Mouse (Mus musculus) ES-E14 (cell line): ENCODE measurements around the gene Tbc1d23. TPM values are rescaled to one million over a fixed set of nuclear protein-coding genes. Genes with fewer than 3 reads are reported as not detected.

Experiments used
- DNase-seq: peaks from one replicate; pipeline ENCODE4 v3.0.0-alpha.2; 2013; ENCODE audit warnings: low read depth, low spot score
- H3K27ac ChIP-seq: 2 replicates; pipeline ENCODE4 v1.5.1; 2012; ENCODE audit warnings: low read depth, mild to moderate bottlenecking, low read length, moderate library complexity, mixed read lengths; ENCODE audit not compliant: poor library complexity, insufficient read depth, severe bottlenecking
- H3K36me3 ChIP-seq: 2 replicates; pipeline ENCODE4 v1.6.1; 2012; ENCODE audit warnings: mild to moderate bottlenecking, low read length, moderate library complexity, mixed read lengths; ENCODE audit not compliant: control insufficient read depth, poor library complexity, insufficient read depth, severe bottlenecking
- H3K4me1 ChIP-seq, 2 experiments: fragments of 150-350 bp in 1 of 2; sonication (generic) in 1 of 2; 2 replicates each; pipeline ENCODE4 v1.6.1; 2012; ENCODE audit warnings: low read length in 2 of 2, mild to moderate bottlenecking in 1 of 2, mixed read lengths in 1 of 2; ENCODE audit not compliant: control insufficient read depth in 2 of 2, insufficient read depth in 2 of 2, poor library complexity in 1 of 2
- H3K4me3 ChIP-seq, 2 experiments: fragments of 150-350 bp in 1 of 2; sonication (generic) in 1 of 2; 2 replicates each; pipeline ENCODE4 v1.5.1; 2012; ENCODE audit warnings: low read length in 2 of 2, low read depth in 1 of 2, mild to moderate bottlenecking in 1 of 2, mixed read lengths in 1 of 2; ENCODE audit not compliant: insufficient read depth in 1 of 2, poor library complexity in 1 of 2, severe bottlenecking in 1 of 2
- H3K9ac ChIP-seq: 2 replicates; pipeline ENCODE4 v1.6.1; 2012; ENCODE audit warnings: low read depth, mild to moderate bottlenecking, low read length, mixed read lengths; ENCODE audit not compliant: poor library complexity, insufficient read depth, severe bottlenecking
- H3K9me3 ChIP-seq: fragments of 150-350 bp; sonication (generic); 2 replicates; pipeline ENCODE4 v1.6.1; 2012; ENCODE audit warnings: low read depth, mild to moderate bottlenecking, low read length; ENCODE audit not compliant: control insufficient read depth, insufficient read depth
- CHD2 ChIP-seq: IDR thresholded peaks from 2 replicates; pipeline ENCODE4 v1.6.1; 2014; ENCODE audit warnings: mild to moderate bottlenecking, low read depth, low read length, inconsistent platforms
- HCFC1 ChIP-seq: IDR thresholded peaks from 2 replicates; pipeline ENCODE4 v1.6.1; 2012; ENCODE audit warnings: low read length, inconsistent platforms, borderline replicate concordance; ENCODE audit not compliant: insufficient read depth
- MAFK ChIP-seq: IDR thresholded peaks from 2 replicates; pipeline ENCODE4 v1.6.1; 2014; ENCODE audit warnings: mild to moderate bottlenecking, low read depth, low read length, inconsistent platforms; ENCODE audit not compliant: insufficient read depth
- ZC3H11A ChIP-seq: IDR thresholded peaks from 2 replicates; pipeline ENCODE4 v1.6.1; 2012; ENCODE audit warnings: low read depth, mild to moderate bottlenecking, inconsistent platforms, low read length, borderline replicate concordance
- ZNF384 ChIP-seq: IDR thresholded peaks from 2 replicates; pipeline ENCODE4 v1.6.1; 2012; ENCODE audit warnings: low read depth, low read length, inconsistent platforms
- in situ Hi-C, 2 experiments: fragments of 600-800 bp; cut with MboI; formaldehyde crosslinking; loops; one replicate each; pipeline ENCODE4 v1.15.1; 2025; ENCODE audit warnings: low sequenced_read_pairs in 2 of 2, inconsistent platforms in 1 of 2; ENCODE audit not compliant: unreplicated experiment in 2 of 2
- total RNA-seq: library from RNA; depleted of rRNA; stranded (reverse); fragments of 300-350 nt; gene quantifications from 2 replicates; pipeline ENCODE4 v1.2.3, GENCODE M21; 2012

Gene Tbc1d23
- total RNA-seq, 1 experiment, result 31.1 TPM

- Histone ChIP-seq H3K27ac (no peak overlapping the region), H3K9ac (no peak overlapping the region), H3K9me3 (no peaks in the 10 kb centered on the region), H3K36me3 (no peaks in the 10 kb centered on the region), H3K4me1 (peaks cover 0 to 2% of the 10 kb centered on the region in 2 experiments; a peak in 1 of 4 replicates), H3K4me3 (no peak overlapping the region)
- TF ChIP-seq ZC3H11A (no peak), CHD2 (no peak), HCFC1 (no peak), ZNF384 (no peak), MAFK (no peak)
- in situ Hi-C loops, result loop anchor here in 1 of 2 experiments (25.0 kb wide), 1 partner anchor 361 kb away; no protein-coding TSS in a partner anchor
- DNase-seq, result no peak
These were observed 4.9 kb downstream of the Tbc1d23 start for GRCm38 (mm10) chr16:57226444-57226843.

- H3K36me3 ChIP-seq, result peaks cover 2% of the 10 kb centered on the region; the same call in 1 of the 2 replicates
- H3K4me3 ChIP-seq, result no peak overlapping the region
- TF ChIP-seq ZC3H11A, result no peak
- no peak for DNase-seq
- in situ Hi-C loops, result no loop called here
- H3K27ac ChIP-seq, result no peak overlapping the region
- no peak overlapping the region for H3K9ac ChIP-seq
- no peaks in the 10 kb centered on the region for H3K4me1 ChIP-seq
- H3K9me3 ChIP-seq, result no peaks in the 10 kb centered on the region
These were observed 10.9 kb downstream of the Tbc1d23 start for GRCm38 (mm10) chr16:57220361-57220760.

GRCm38 (mm10) chr16:57215957-57216356 lies 15.3 kb downstream of the Tbc1d23 start:
- peaks cover 2% of the 10 kb centered on the region; the same call in 1 of the 2 replicates for H3K36me3 ChIP-seq
- no peak for TF ChIP-seq CHD2
- no peak for DNase-seq
- H3K27ac ChIP-seq, result no peak overlapping the region
- in situ Hi-C loops, result no loop called here
- H3K4me3 ChIP-seq, result no peak overlapping the region
- no peak overlapping the region for H3K9ac ChIP-seq
- H3K4me1 ChIP-seq, result no peaks in the 10 kb centered on the region
- no peaks in the 10 kb centered on the region for H3K9me3 ChIP-seq

- H3K9me3 ChIP-seq, result no peaks in the 10 kb centered on the region
- TF ChIP-seq ZC3H11A (no peak), MAFK (no peak), ZNF384 (no peak)
- no peaks in the 10 kb centered on the region for H3K4me1 ChIP-seq
- H3K27ac ChIP-seq, result no peak overlapping the region
- in situ Hi-C loops, result no loop called here
- no peak overlapping the region for H3K4me3 ChIP-seq
- no peak overlapping the region for H3K9ac ChIP-seq
- H3K36me3 ChIP-seq, result no peaks in the 10 kb centered on the region
- no peak for DNase-seq
These were observed 20.3 kb downstream of the Tbc1d23 start for GRCm38 (mm10) chr16:57211037-57211436.

DNA sequence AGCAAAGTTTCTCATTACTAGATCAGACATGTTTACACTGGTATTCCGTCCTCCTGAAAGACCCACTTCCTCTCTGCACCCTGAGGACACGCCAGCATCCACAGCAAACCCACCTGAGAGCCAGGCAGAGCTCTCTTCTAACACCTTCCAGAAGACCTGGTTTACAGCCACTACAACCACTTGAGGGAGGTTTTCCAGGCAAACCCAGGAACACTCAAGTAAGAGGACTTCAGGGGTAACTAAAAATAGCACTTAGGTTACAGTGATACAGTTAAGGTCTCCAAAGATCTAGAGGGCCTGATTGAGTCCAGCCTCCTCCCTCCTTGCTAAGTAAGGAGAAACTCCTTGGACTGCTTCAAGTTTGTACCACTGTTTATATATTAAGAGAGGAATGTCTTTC lies 23.0 kb downstream of the Tbc1d23 start:
- Histone ChIP-seq H3K4me1 (no peaks in the 10 kb centered on the region), H3K4me3 (no peak overlapping the region), H3K9me3 (no peaks in the 10 kb centered on the region), H3K9ac (no peak overlapping the region), H3K27ac (no peak overlapping the region), H3K36me3 (no peaks in the 10 kb centered on the region)
- no peak for DNase-seq
- in situ Hi-C loops, result no loop called here
- TF ChIP-seq MAFK (no peak), ZC3H11A (no peak), HCFC1 (no peak), CHD2 (no peak), ZNF384 (no peak)
